Mouse (Mus musculus) CD4-positive, CD25-positive, alpha-beta regulatory T cell, adult 2 months (primary cell): ENCODE results near the gene Clec1b.

Experiments used
- DNase-seq: peaks from one replicate; pipeline ENCODE4 v3.0.0-alpha.2; 2012; ENCODE audit warnings: low read depth, low spot score

The Clec1b gene

GRCm38 (mm10) chr6:129396997-129397396 is at the start of gene Clec1b:
Gene Clec1b (plus strand): TSS chr6:129397297.
- no peak for DNase-seq

- no peak for DNase-seq
Observed at GRCm38 (mm10) chr6:129349524-129350352, 47.4 kb upstream of the Clec1b start.

- no peak for DNase-seq
Observed at GRCm38 (mm10) chr6:129351091-129351490, 46.0 kb upstream of the Clec1b start.

GRCm38 (mm10) chr6:129355774-129356173 is 41.3 kb upstream of the Clec1b start:
- no peak for DNase-seq

- DNase-seq: no peak
Observed at GRCm38 (mm10) chr6:129356430-129356829, 40.7 kb upstream of the Clec1b start.

- no peak for DNase-seq
Observed at GRCm38 (mm10) chr6:129359515-129359914, 37.6 kb upstream of the Clec1b start.

GRCm38 (mm10) chr6:129363942-129364341 is 33.2 kb upstream of the Clec1b start:
- no peak for DNase-seq

- peak; percentile 75 for DNase-seq
Observed at GRCm38 (mm10) chr6:129365959-129366359, 31.1 kb upstream of the Clec1b start.

- DNase-seq: no peak
Observed at GRCm38 (mm10) chr6:129369374-129370132, 27.5 kb upstream of the Clec1b start.

GRCm38 (mm10) chr6:129374937-129375471 is 22.1 kb upstream of the Clec1b start:
- DNase-seq: no peak

- DNase-seq: no peak
Observed at GRCm38 (mm10) chr6:129380454-129380853, 16.6 kb upstream of the Clec1b start.

GRCm38 (mm10) chr6:129381736-129382135 is 15.4 kb upstream of the Clec1b start:
- no peak for DNase-seq

- no peak for DNase-seq
Observed at GRCm38 (mm10) chr6:129383466-129383865, 13.6 kb upstream of the Clec1b start.

GRCm38 (mm10) chr6:129385000-129385399 is 12.1 kb upstream of the Clec1b start:
- no peak for DNase-seq

- DNase-seq: no peak
Observed at GRCm38 (mm10) chr6:129385774-129386173, 11.3 kb upstream of the Clec1b start, which contains the start of gene Clec12b. Gene Clec12b (minus strand): TSS chr6:129385874.

GRCm38 (mm10) chr6:129393087-129393720 is 3.9 kb upstream of the Clec1b start:
- peak; percentile 20 for DNase-seq

- no peak for DNase-seq
Observed at GRCm38 (mm10) chr6:129393732-129394131, 3.4 kb upstream of the Clec1b start.

- DNase-seq: no peak
Observed at GRCm38 (mm10) chr6:129399945-129400344, 2.8 kb downstream of the Clec1b start.

- DNase-seq: no peak
Observed at GRCm38 (mm10) chr6:129402404-129402803, 5.3 kb downstream of the Clec1b start.

- no peak for DNase-seq
Observed at GRCm38 (mm10) chr6:129403391-129403790, 6.3 kb downstream of the Clec1b start.

GRCm38 (mm10) chr6:129405999-129406398 is 8.9 kb downstream of the Clec1b start:
- no peak for DNase-seq

- no peak for DNase-seq
Observed at GRCm38 (mm10) chr6:129407324-129407723, 10.2 kb downstream of the Clec1b start.
